Mouse (Mus musculus): ENCODE data around the gene Kif26a. TPM values are rescaled to one million over a fixed set of nuclear protein-coding genes. Genes with fewer than 3 reads are reported as not detected.

Kif26a gene
- total and polyA plus RNA-seq, 3 experiments = 7.3 to 12.0 (median 10.7) TPM

DNA sequence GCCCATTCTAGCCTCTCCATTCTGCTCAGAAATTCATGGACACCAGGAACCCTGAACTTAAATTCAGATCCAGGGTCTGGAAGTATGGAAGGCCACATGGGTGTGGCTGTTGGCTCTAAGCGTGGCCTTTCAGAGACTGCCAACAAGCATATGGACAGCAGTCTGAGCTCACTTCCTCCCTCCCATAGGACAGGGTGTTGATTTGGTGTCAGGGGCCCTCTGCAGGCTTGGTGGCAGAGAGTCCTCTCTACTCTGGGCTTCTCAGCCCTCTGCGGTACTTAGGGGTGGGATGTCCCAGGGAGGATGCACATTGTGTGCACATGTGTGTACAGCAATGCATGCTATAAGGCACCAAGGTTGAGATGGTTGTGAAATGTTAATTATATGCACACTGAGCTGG lies 54.0 kb downstream of the Kif26a start:
- WGBS = 38% methylated on average over 2 of the region's 2 CpGs
- no peaks in the 10 kb centered on the region for H3K27me3 ChIP-seq (ENCODE audit: control insufficient read depth, insufficient read depth, low read length)
- H3K27ac ChIP-seq = no peak overlapping the region
- H3K9ac ChIP-seq (ENCODE audit: low read depth, low read length) = no peak overlapping the region
- TF ChIP-seq CTCF (IDR thresholded peaks at IDR 0.05) = peak; percentile 60
- TF ChIP-seq POLR2A (IDR thresholded peaks at IDR 0.05; ENCODE audit: insufficient read depth, low read depth, low read length) = no peak
- TF ChIP-seq EP300 (IDR thresholded peaks at IDR 0.05; ENCODE audit: insufficient read depth, low read depth, low read length) = 0 out of 2 replicates have a peak, but pooled peaks have one; percentile 13
- peaks cover 8% of the 10 kb centered on the region for H3K4me1 ChIP-seq (ENCODE audit: control insufficient read depth, insufficient read depth, low read length)
- intact Hi-C loops (cut with DNase I) = loop anchor here (2.0 kb wide), 1 partner anchor 55 kb away; no protein-coding TSS in a partner anchor
- H3K79me2 ChIP-seq (replicated peaks; ENCODE audit: control insufficient read depth, insufficient read depth, low read length) = no peaks in the 10 kb centered on the region
- H3K4me3 ChIP-seq = no peak overlapping the region
- no peaks in the 10 kb centered on the region for H3K36me3 ChIP-seq (ENCODE audit: control insufficient read depth, insufficient read depth, low read length)
- no peak for DNase-seq

DNA sequence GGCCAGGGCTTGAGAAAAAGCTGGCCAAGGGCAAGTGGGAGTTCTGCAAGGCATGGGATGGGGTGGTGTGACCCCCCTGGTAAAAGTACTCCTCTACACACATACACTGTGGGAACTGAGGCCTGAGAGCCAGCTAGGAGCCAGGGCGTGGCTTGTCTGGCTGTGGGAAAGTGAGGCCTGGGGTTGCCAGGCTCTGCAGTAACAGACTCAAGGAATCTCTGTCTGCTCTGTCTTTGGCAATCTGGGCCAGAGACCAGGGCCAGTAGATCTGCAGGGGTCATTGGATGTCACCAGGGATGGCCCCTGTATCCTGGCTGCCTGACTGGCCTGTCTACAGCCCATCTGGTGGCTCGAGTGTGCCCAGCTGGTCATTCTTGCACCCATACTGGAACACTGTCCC lies 61.2 kb downstream of the Kif26a start:
- Histone ChIP-seq H3K4me1 (ENCODE audit: control insufficient read depth, insufficient read depth, low read length) (no peaks in the 10 kb centered on the region), H3K4me3 (no peak overlapping the region), H3K27me3 (ENCODE audit: control insufficient read depth, insufficient read depth, low read length) (no peaks in the 10 kb centered on the region), H3K9ac (ENCODE audit: low read depth, low read length) (no peak overlapping the region), H3K36me3 (ENCODE audit: control insufficient read depth, insufficient read depth, low read length) (no peaks in the 10 kb centered on the region), H3K27ac (no peak overlapping the region), H3K79me2 (replicated peaks; ENCODE audit: control insufficient read depth, insufficient read depth, low read length) (no peaks in the 10 kb centered on the region)
- DNase-seq = no peak
- intact Hi-C loops (cut with DNase I) = no loop called here
- TF ChIP-seq EP300 (IDR thresholded peaks at IDR 0.05; ENCODE audit: insufficient read depth, low read depth, low read length) (no peak), POLR2A (IDR thresholded peaks at IDR 0.05; ENCODE audit: insufficient read depth, low read depth, low read length) (no peak), CTCF (IDR thresholded peaks at IDR 0.05) (no peak)
- WGBS = 68% methylated on average over 2 of the region's 2 CpGs

DNA sequence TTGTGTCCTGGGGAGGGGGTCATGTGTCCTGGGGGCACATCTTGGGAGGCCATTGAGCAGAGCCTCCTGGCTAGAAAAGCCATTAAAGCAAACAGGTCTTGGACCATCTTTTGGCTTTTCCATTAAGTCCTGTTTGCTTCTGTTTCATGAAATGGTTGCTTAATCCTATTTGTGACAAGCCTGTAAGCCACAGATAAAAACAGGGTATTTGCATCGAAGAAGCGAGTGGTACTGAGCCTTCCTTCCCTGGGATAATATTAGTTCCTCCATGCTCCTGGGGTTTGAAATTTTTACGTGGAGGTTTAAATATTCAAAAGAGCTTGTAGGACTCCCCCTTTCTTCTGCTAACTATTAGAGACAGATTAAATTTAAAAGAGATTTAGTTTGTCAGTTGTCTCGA lies 61.7 kb downstream of the Kif26a start:
- H3K4me1 ChIP-seq (ENCODE audit: control insufficient read depth, insufficient read depth, low read length) = no peaks in the 10 kb centered on the region
- H3K36me3 ChIP-seq (ENCODE audit: control insufficient read depth, insufficient read depth, low read length) = no peaks in the 10 kb centered on the region
- WGBS = 78% methylated on average over 4 of the region's 4 CpGs
- no peak for DNase-seq
- no peak overlapping the region for H3K9ac ChIP-seq (ENCODE audit: low read depth, low read length)
- H3K4me3 ChIP-seq = no peak overlapping the region
- no peaks in the 10 kb centered on the region for H3K27me3 ChIP-seq (ENCODE audit: control insufficient read depth, insufficient read depth, low read length)
- no peak overlapping the region for H3K27ac ChIP-seq
- TF ChIP-seq POLR2A (IDR thresholded peaks at IDR 0.05; ENCODE audit: insufficient read depth, low read depth, low read length) = no peak
- TF ChIP-seq EP300 (IDR thresholded peaks at IDR 0.05; ENCODE audit: insufficient read depth, low read depth, low read length) = no peak
- H3K79me2 ChIP-seq (replicated peaks; ENCODE audit: control insufficient read depth, insufficient read depth, low read length) = no peaks in the 10 kb centered on the region
- intact Hi-C loops (cut with DNase I) = no loop called here

DNA sequence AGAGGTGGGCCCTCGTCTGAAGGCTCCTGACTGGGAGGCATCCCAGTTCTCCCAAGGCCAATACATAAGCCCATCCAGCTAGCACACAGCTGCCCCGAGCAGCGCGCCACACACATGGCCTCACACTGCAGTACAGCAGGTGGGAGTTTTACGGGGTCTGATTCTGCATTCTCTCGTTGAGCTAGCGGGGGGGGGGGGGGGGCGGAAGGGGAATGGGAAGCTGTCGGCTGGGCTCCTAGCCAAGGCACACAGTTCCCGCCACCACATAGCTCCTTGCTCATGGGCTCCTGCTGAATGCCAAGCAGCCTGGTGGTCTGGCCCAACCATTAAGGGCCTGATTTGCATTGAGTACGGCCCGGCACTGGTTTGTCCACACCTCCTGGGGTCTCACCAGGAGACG lies 64.6 kb downstream of the Kif26a start:
- WGBS = 42% methylated on average over 12 of the region's 13 CpGs
- H3K79me2 ChIP-seq (replicated peaks; ENCODE audit: control insufficient read depth, insufficient read depth, low read length) = no peaks in the 10 kb centered on the region
- no peaks in the 10 kb centered on the region for H3K4me1 ChIP-seq (ENCODE audit: control insufficient read depth, insufficient read depth, low read length)
- DNase-seq = no peak
- intact Hi-C loops (cut with DNase I) = no loop called here
- no peaks in the 10 kb centered on the region for H3K27me3 ChIP-seq (ENCODE audit: control insufficient read depth, insufficient read depth, low read length)
- H3K27ac ChIP-seq = no peak overlapping the region
- H3K9ac ChIP-seq (ENCODE audit: low read depth, low read length) = no peak overlapping the region
- no peak overlapping the region for H3K4me3 ChIP-seq
- no peaks in the 10 kb centered on the region for H3K36me3 ChIP-seq (ENCODE audit: control insufficient read depth, insufficient read depth, low read length)
- TF ChIP-seq POLR2A (IDR thresholded peaks at IDR 0.05; ENCODE audit: insufficient read depth, low read depth, low read length) = no peak
- TF ChIP-seq CTCF (IDR thresholded peaks at IDR 0.05) = no peak
- no peak for TF ChIP-seq EP300 (IDR thresholded peaks at IDR 0.05; ENCODE audit: insufficient read depth, low read depth, low read length)

DNA sequence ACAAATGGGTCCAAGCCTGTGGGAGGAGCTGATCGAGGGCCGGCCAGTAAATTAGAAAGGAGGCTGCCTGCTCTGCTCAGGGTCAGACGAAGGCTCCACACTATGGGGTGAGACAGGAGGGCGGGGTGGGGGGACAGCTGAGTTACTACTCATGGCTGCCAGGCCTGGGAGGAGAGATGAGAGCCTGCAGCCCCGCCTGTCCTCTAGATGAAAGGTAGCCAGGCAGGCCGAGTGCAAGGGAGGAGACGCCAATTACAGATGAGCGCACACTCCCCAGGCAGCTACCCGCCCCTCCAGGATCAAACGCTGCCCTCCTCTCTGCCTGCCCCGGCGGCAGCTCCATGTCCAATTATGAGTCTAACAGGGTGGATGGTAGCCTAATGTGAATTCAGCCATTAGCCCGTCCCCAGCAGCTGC lies 68.4 kb downstream of the Kif26a start:
- Histone ChIP-seq H3K27me3 (ENCODE audit: control insufficient read depth, insufficient read depth, low read length) (no peaks in the 10 kb centered on the region), H3K4me1 (ENCODE audit: control insufficient read depth, insufficient read depth, low read length) (no peaks in the 10 kb centered on the region), H3K36me3 (ENCODE audit: control insufficient read depth, insufficient read depth, low read length) (no peaks in the 10 kb centered on the region), H3K4me3 (no peak overlapping the region), H3K9ac (ENCODE audit: low read depth, low read length) (no peak overlapping the region), H3K79me2 (replicated peaks; ENCODE audit: control insufficient read depth, insufficient read depth, low read length) (no peaks in the 10 kb centered on the region), H3K27ac (no peak overlapping the region)
- TF ChIP-seq POLR2A (IDR thresholded peaks at IDR 0.05; ENCODE audit: insufficient read depth, low read depth, low read length) (no peak), CTCF (IDR thresholded peaks at IDR 0.05) (no peak), EP300 (IDR thresholded peaks at IDR 0.05; ENCODE audit: insufficient read depth, low read depth, low read length) (no peak)
- no peak for DNase-seq
- WGBS = 72% methylated on average over 13 of the region's 13 CpGs
- intact Hi-C loops (cut with DNase I) = no loop called here

DNA sequence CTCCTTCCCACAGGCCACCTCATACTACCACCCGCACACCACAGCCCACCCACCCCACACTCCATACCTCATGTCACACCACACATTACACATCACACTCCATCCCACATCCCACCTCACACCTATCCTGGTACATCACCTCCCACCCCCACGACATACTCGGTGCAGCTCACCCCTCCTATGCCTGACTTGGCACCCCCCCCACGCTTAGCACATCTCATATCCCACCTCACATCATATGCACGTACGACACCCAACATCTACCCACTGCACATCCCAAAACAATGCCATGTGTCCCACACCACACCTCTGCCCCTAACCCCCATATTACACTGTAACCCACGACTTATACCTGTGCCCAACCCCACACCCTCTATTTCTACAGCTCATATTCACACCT lies 69.5 kb downstream of the Kif26a start:
- H3K4me3 ChIP-seq = no peak overlapping the region
- no peaks in the 10 kb centered on the region for H3K4me1 ChIP-seq (ENCODE audit: control insufficient read depth, insufficient read depth, low read length)
- H3K36me3 ChIP-seq (ENCODE audit: control insufficient read depth, insufficient read depth, low read length) = no peaks in the 10 kb centered on the region
- H3K27ac ChIP-seq = no peak overlapping the region
- H3K27me3 ChIP-seq (ENCODE audit: control insufficient read depth, insufficient read depth, low read length) = no peaks in the 10 kb centered on the region
- TF ChIP-seq POLR2A (IDR thresholded peaks at IDR 0.05; ENCODE audit: insufficient read depth, low read depth, low read length) = no peak
- TF ChIP-seq CTCF (IDR thresholded peaks at IDR 0.05) = no peak
- TF ChIP-seq EP300 (IDR thresholded peaks at IDR 0.05; ENCODE audit: insufficient read depth, low read depth, low read length) = no peak
- 81% methylated on average over 7 of the region's 7 CpGs for WGBS
- no peaks in the 10 kb centered on the region for H3K79me2 ChIP-seq (replicated peaks; ENCODE audit: control insufficient read depth, insufficient read depth, low read length)
- intact Hi-C loops (cut with DNase I) = no loop called here
- DNase-seq = no peak
- no peak overlapping the region for H3K9ac ChIP-seq (ENCODE audit: low read depth, low read length)
